8 mouse cellular contexts compared by ENCODE assay signal in genomic region chr11:70654923-70655570, GRCm38 (mm10). TPM values are rescaled to one million over a fixed set of nuclear protein-coding genes. Genes with fewer than 3 reads are reported as not detected.
DNase-seq lines count a peak whose midpoint lies in the region; ATAC-seq and TF ChIP-seq lines count a peak whose summit lies in the region.

No protein-coding gene starts in this region.

- peak overlapping the region; percentile 97 for H3K9ac ChIP-seq in embryonic facial prominence, embryonic 11.5 days (replicated peaks; ENCODE audit: low read length)
- H3K9ac ChIP-seq in heart, adult 2 months (ENCODE audit: low read depth, low read length): peak overlapping the region; percentile 77
- peak overlapping the region; percentile 100 for H3K9ac ChIP-seq in liver, embryonic 11.5 days (ENCODE audit: low read depth, low read length)

- TF ChIP-seq CTCF in heart, adult 2 months (IDR thresholded peaks at IDR 0.05): no peak

- peaks cover 9% of the 10 kb centered on the region for H3K4me1 ChIP-seq in embryonic facial prominence, embryonic 11.5 days (ENCODE audit: control insufficient read depth, insufficient read depth, low read length)
- H3K4me1 ChIP-seq in heart, adult 2 months (ENCODE audit: control insufficient read depth, insufficient read depth, low read length): peaks cover 3% of the 10 kb centered on the region; the same call in 1 of the 2 replicates
- H3K4me1 ChIP-seq in liver, embryonic 11.5 days (replicated peaks; ENCODE audit: control insufficient read depth, insufficient read depth, low read length): peaks cover 58% of the 10 kb centered on the region

- peak overlapping the region; percentile 100 for H3K4me3 ChIP-seq in embryonic facial prominence, embryonic 11.5 days (ENCODE audit: low read depth, low read length)
- peak overlapping the region; percentile 100 for H3K4me3 ChIP-seq in heart, adult 2 months
- peak overlapping the region; percentile 100 for H3K4me3 ChIP-seq in liver, embryonic 11.5 days (ENCODE audit: low read depth, low read length)

- peak overlapping the region; percentile 97 for H3K27ac ChIP-seq in embryonic facial prominence, embryonic 11.5 days (replicated peaks; ENCODE audit: low read depth, low read length)
- peak overlapping the region; percentile 99 for H3K27ac ChIP-seq in heart, adult 2 months
- H3K27ac ChIP-seq in liver, embryonic 11.5 days (ENCODE audit: low read depth, low read length): peak overlapping the region; percentile 100

- no peaks in the 10 kb centered on the region for H3K9me3 ChIP-seq in embryonic facial prominence, embryonic 11.5 days (replicated peaks; ENCODE audit: control insufficient read depth, low read length)
- H3K9me3 ChIP-seq in liver, embryonic 11.5 days (ENCODE audit: control insufficient read depth, low read length): no peaks in the 10 kb centered on the region

- TF ChIP-seq POLR2A in heart, adult 2 months (IDR thresholded peaks at IDR 0.05; ENCODE audit: insufficient read depth, low read depth, low read length): peak; percentile 79

- H3K36me3 ChIP-seq in embryonic facial prominence, embryonic 11.5 days (replicated peaks; ENCODE audit: control insufficient read depth, insufficient read depth, low read depth, low read length): peaks cover 13% of the 10 kb centered on the region
- H3K36me3 ChIP-seq in heart, adult 2 months (ENCODE audit: control insufficient read depth, insufficient read depth, low read length): peaks cover 19% of the 10 kb centered on the region
- peaks cover 23% of the 10 kb centered on the region for H3K36me3 ChIP-seq in liver, embryonic 11.5 days (ENCODE audit: control insufficient read depth, insufficient read depth, low read length)

- H3K4me2 ChIP-seq in embryonic facial prominence, embryonic 11.5 days (ENCODE audit: low read depth, low read length): peak overlapping the region; percentile 95
- H3K4me2 ChIP-seq in liver, embryonic 11.5 days: peak overlapping the region; percentile 92

- peak; percentile 37 for ATAC-seq in embryonic facial prominence, embryonic 11.5 days (replicated peaks; ENCODE audit: insufficient number of reproducible peaks, low FRiP score, low TSS enrichment, low read depth)
- peak; percentile 61 for ATAC-seq in liver, embryonic 11.5 days (replicated peaks; ENCODE audit: low FRiP score)
- 0 out of 2 replicates have a peak, but pooled peaks have one; percentile 9 for ATAC-seq in monocyte, adult 5-6 weeks (replicated peaks; ENCODE audit: insufficient number of reproducible peaks, low FRiP score, low TSS enrichment, poor library complexity, severe bottlenecking)

- peak; percentile 88 for DNase-seq in 416B (ENCODE audit: low read depth)
- peak; percentile 94 for DNase-seq in adrenal gland, postnatal 14 days
- peak; percentile 89 for DNase-seq in embryonic facial prominence, embryonic 11.5 days (ENCODE audit: low spot score)
- DNase-seq in heart, adult 2 months: peak; percentile 89 to 90
- peak; percentile 85 for DNase-seq in kidney, adult 18-20 months
- peak; percentile 85 for DNase-seq in liver, embryonic 11.5 days (ENCODE audit: low spot score)
- DNase-seq in spleen, postnatal 4 days (ENCODE audit: low spot score in 2 of 2): peak; percentile 77 to 89

- 0 out of 2 replicates have a peak, but pooled peaks have one; percentile 55 for TF ChIP-seq EP300 in heart, adult 2 months (IDR thresholded peaks at IDR 0.05; ENCODE audit: insufficient read depth, low read depth, low read length)

- WGBS in embryonic facial prominence, embryonic 11.5 days: 0% methylated on average over 43 of the region's 48 CpGs
- WGBS in heart, adult 2 months: 1% methylated on average over 48 of the region's 48 CpGs
- WGBS in liver, embryonic 11.5 days: under 1% methylated on average over 48 of the region's 48 CpGs

- H3K27me3 ChIP-seq in embryonic facial prominence, embryonic 11.5 days (ENCODE audit: control insufficient read depth, insufficient read depth, low read length): no peaks in the 10 kb centered on the region
- no peaks in the 10 kb centered on the region for H3K27me3 ChIP-seq in heart, adult 2 months (ENCODE audit: control insufficient read depth, insufficient read depth, low read length)
- H3K27me3 ChIP-seq in liver, embryonic 11.5 days (replicated peaks; ENCODE audit: control insufficient read depth, insufficient read depth, low read length): no peaks in the 10 kb centered on the region

- H3K79me2 ChIP-seq in heart, adult 2 months (replicated peaks; ENCODE audit: control insufficient read depth, insufficient read depth, low read length): peaks cover 4% of the 10 kb centered on the region

- intact Hi-C loops in heart, adult 2 months (cut with DNase I): loop anchor here (2.0 kb wide), 1 partner anchor 14 kb away; the partner anchor contains the start of gene Spag7

RNA-seq across cellular contexts. Expression of gene Pfn1, which starts 0.6 kb away (rescaled TPM):
- 807 and 918 TPM in 2 replicates for total RNA-seq in adrenal gland, postnatal 14 days (2021)
- 1,669 and 1,679 TPM in 2 replicates for polyA plus RNA-seq in embryonic facial prominence, embryonic 11.5 days (2014; fragmentation: Nextera tagmentation; extraction: Ambion mirVana)
- 100 to 1,000 TPM; 270 to 280 TPM for total RNA-seq in heart, adult 2 months (2021)
- polyA plus RNA-seq in heart, adult 2 months (2012; rRNA removed): 439 and 479 TPM in 2 replicates
- 2,285 and 2,367 TPM in 2 replicates for polyA plus RNA-seq in liver, embryonic 11.5 days (2014; fragmentation: Nextera tagmentation; extraction: Ambion mirVana)
- 527 to 871 TPM (median 568 TPM) in 3 replicates for total RNA-seq in monocyte, adult 5-6 weeks (2017)

RNA-seq across cellular contexts. Expression of gene Eno3, which starts 2.0 kb away (rescaled TPM):
- 14.9 and 21.4 TPM in 2 replicates for total RNA-seq in adrenal gland, postnatal 14 days (2021)
- 30.7 and 40.4 TPM in 2 replicates for polyA plus RNA-seq in embryonic facial prominence, embryonic 11.5 days (2014; fragmentation: Nextera tagmentation; extraction: Ambion mirVana)
- total RNA-seq in heart, adult 2 months (2021): 1,000 to 10,000 TPM; 1,523 to 1,659 TPM
- polyA plus RNA-seq in heart, adult 2 months (2012; rRNA removed): 1,222 and 1,919 TPM in 2 replicates
- polyA plus RNA-seq in liver, embryonic 11.5 days (2014; fragmentation: Nextera tagmentation; extraction: Ambion mirVana): 19.8 and 20.1 TPM in 2 replicates
- 236 to 452 TPM (median 414 TPM) in 3 replicates for total RNA-seq in monocyte, adult 5-6 weeks (2017)

RNA-seq across cellular contexts. Expression of gene Slc25a11, which starts 7.8 kb away (rescaled TPM):
- total RNA-seq in adrenal gland, postnatal 14 days (2021): 175 and 184 TPM in 2 replicates
- 144 and 150 TPM in 2 replicates for polyA plus RNA-seq in embryonic facial prominence, embryonic 11.5 days (2014; fragmentation: Nextera tagmentation; extraction: Ambion mirVana)
- 100 to 1,000 TPM; 532 to 626 TPM for total RNA-seq in heart, adult 2 months (2021)
- 632 and 932 TPM in 2 replicates for polyA plus RNA-seq in heart, adult 2 months (2012; rRNA removed)
- polyA plus RNA-seq in liver, embryonic 11.5 days (2014; fragmentation: Nextera tagmentation; extraction: Ambion mirVana): 115 and 126 TPM in 2 replicates
- 41.1 to 62.6 TPM (median 43.5 TPM) in 3 replicates for total RNA-seq in monocyte, adult 5-6 weeks (2017)

RNA-seq across cellular contexts. Expression of gene Rnf167, which starts 8.0 kb away (rescaled TPM):
- 69.6 and 88.5 TPM in 2 replicates for total RNA-seq in adrenal gland, postnatal 14 days (2021)
- polyA plus RNA-seq in embryonic facial prominence, embryonic 11.5 days (2014; fragmentation: Nextera tagmentation; extraction: Ambion mirVana): 81.9 and 92.8 TPM in 2 replicates
- 10 to 100 TPM; 50.8 to 58.7 TPM for total RNA-seq in heart, adult 2 months (2021)
- 65.0 and 80.9 TPM in 2 replicates for polyA plus RNA-seq in heart, adult 2 months (2012; rRNA removed)
- 113 and 114 TPM in 2 replicates for polyA plus RNA-seq in liver, embryonic 11.5 days (2014; fragmentation: Nextera tagmentation; extraction: Ambion mirVana)
- total RNA-seq in monocyte, adult 5-6 weeks (2017): 89.4 to 129 TPM (median 90.9 TPM) in 3 replicates

RNA-seq across cellular contexts. Expression of gene Spag7, which starts 14.2 kb away (rescaled TPM):
- 72.5 and 77.1 TPM in 2 replicates for total RNA-seq in adrenal gland, postnatal 14 days (2021)
- polyA plus RNA-seq in embryonic facial prominence, embryonic 11.5 days (2014; fragmentation: Nextera tagmentation; extraction: Ambion mirVana): 107 and 118 TPM in 2 replicates
- total RNA-seq in heart, adult 2 months (2021): 10 to 100 TPM; 82.8 to 99.4 TPM
- polyA plus RNA-seq in heart, adult 2 months (2012; rRNA removed): 72.9 and 87.8 TPM in 2 replicates
- 132 and 146 TPM in 2 replicates for polyA plus RNA-seq in liver, embryonic 11.5 days (2014; fragmentation: Nextera tagmentation; extraction: Ambion mirVana)
- total RNA-seq in monocyte, adult 5-6 weeks (2017): 49.1 to 78.2 TPM (median 76.7 TPM) in 3 replicates

Comparison
In these comparisons a context has a peak if more than half of its experiments do, and no peak if none do; other contexts are left out.
1. Peak in every context shown above with its lines: DNase-seq, ATAC-seq, H3K4me3 ChIP-seq and H3K27ac ChIP-seq.
2. ATAC-seq: peak in every context shown above with its lines; median percentile 61 in liver, embryonic 11.5 days; 37 in embryonic facial prominence, embryonic 11.5 days; 9 in monocyte, adult 5-6 weeks.
3. RNA of gene Eno3, which starts 2.0 kb away (total RNA-seq): 1,523 to 1,659 TPM in heart, adult 2 months and 236 to 452 TPM in monocyte, adult 5-6 weeks; 14.9 to 21.4 TPM in adrenal gland, postnatal 14 days; every median in the first group is over 10 times any median in the second.